Mouse (Mus musculus): ENCODE measurements at regions not wholly inside any gene's neighbourhood (a gene's known extent, or its start where the extent isn't known, plus 50 kb on each side); places are given as distances from the start of the nearest gene placed in this dataset.

DNA sequence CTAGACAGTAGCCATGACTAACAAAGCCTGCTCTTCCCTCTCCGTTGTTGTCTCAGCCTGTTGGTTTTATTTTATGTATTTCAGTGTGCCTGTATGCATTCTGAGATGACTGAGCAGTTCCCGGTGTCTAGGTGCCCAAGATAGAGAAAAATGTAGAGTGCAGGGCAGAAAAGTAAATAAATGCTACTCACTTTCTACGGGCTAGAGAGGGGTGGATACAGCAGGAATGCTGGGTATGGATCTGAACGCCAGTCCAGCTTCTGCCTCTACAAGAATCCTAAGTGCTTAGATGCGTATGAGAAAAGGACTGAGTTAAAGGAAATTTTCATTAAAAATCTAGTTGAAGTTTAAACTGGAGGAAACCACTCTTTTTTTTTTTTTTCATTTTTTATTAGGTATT, 149.4 kb upstream of the Tbx20 start:
- Histone ChIP-seq H3K4me2 (ENCODE audit: low read depth, low read length) (no peak overlapping the region), H3K9ac (ENCODE audit: low read depth, low read length) (no peak overlapping the region), H3K36me3 (ENCODE audit: control insufficient read depth, insufficient read depth, low read length) (no peaks in the 10 kb centered on the region), H3K27me3 (replicated peaks; ENCODE audit: control insufficient read depth, insufficient read depth, low read length) (no peaks in the 10 kb centered on the region), H3K4me1 (ENCODE audit: control insufficient read depth, insufficient read depth, low read length) (no peaks in the 10 kb centered on the region), H3K27ac (ENCODE audit: low read length) (no peak overlapping the region), H3K9me3 (ENCODE audit: control insufficient read depth, low read length) (no peaks in the 10 kb centered on the region), H3K4me3 (ENCODE audit: low read length) (no peak overlapping the region)
- ATAC-seq = no peak
- WGBS = 80% methylated on average over 5 of the region's 5 CpGs

GRCm38 (mm10) chr9:24937731-24938130, 151.5 kb upstream of the Gm10181 start:
- ATAC-seq = no peak
- no peak overlapping the region for H3K4me3 ChIP-seq (ENCODE audit: low read length)
- H3K36me3 ChIP-seq (ENCODE audit: control insufficient read depth, insufficient read depth, low read length) = no peaks in the 10 kb centered on the region
- H3K9ac ChIP-seq (ENCODE audit: low read depth, low read length) = no peak overlapping the region
- no peak overlapping the region for H3K4me2 ChIP-seq (ENCODE audit: low read depth, low read length)
- whole genome bisulfite sequencing = 61% methylated on average over 3 of the region's 3 CpGs
- no peak overlapping the region for H3K27ac ChIP-seq (ENCODE audit: low read length)
- H3K4me1 ChIP-seq (ENCODE audit: control insufficient read depth, insufficient read depth, low read length) = no peaks in the 10 kb centered on the region
- H3K27me3 ChIP-seq (replicated peaks; ENCODE audit: control insufficient read depth, insufficient read depth, low read length) = no peaks in the 10 kb centered on the region
- no peaks in the 10 kb centered on the region for H3K9me3 ChIP-seq (ENCODE audit: control insufficient read depth, low read length)

DNA sequence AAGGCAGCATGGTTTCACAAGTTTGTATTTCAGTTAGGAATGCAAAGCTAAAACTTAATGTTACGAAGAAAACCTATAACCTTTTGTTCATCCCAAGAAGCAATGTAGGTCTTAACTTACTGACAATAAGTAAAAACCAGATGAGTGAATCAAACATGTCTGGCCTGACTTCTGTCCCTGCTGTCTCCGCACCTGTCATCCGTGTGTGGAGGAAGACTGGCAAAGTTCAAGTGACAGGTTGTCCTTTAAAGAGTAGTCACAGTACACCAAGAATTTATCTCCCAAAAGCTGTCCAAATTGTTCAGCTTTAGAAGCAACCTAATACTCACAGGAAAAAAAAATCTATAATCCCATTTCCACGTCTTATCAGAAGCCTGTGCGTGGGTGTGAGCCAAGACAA, 146.3 kb upstream of the Gm10181 start:
- WGBS = 73% methylated on average over 5 of the region's 5 CpGs
- Histone ChIP-seq H3K9ac (ENCODE audit: low read depth, low read length) (no peak overlapping the region), H3K4me1 (ENCODE audit: control insufficient read depth, insufficient read depth, low read length) (0 out of 2 replicates have a peak, but pooled peaks cover 5% of the 10 kb centered on the region), H3K4me3 (ENCODE audit: low read length) (no peak overlapping the region), H3K36me3 (ENCODE audit: control insufficient read depth, insufficient read depth, low read length) (no peaks in the 10 kb centered on the region), H3K4me2 (ENCODE audit: low read depth, low read length) (no peak overlapping the region), H3K9me3 (ENCODE audit: control insufficient read depth, low read length) (no peaks in the 10 kb centered on the region), H3K27me3 (replicated peaks; ENCODE audit: control insufficient read depth, insufficient read depth, low read length) (no peaks in the 10 kb centered on the region), H3K27ac (ENCODE audit: low read length) (no peak overlapping the region)
- ATAC-seq = no peak

GRCm38 (mm10) chr9:24943830-24944229, 145.4 kb upstream of the Gm10181 start:
- no peak overlapping the region for H3K27ac ChIP-seq (ENCODE audit: low read length)
- H3K36me3 ChIP-seq (ENCODE audit: control insufficient read depth, insufficient read depth, low read length) = no peaks in the 10 kb centered on the region
- no peak overlapping the region for H3K4me2 ChIP-seq (ENCODE audit: low read depth, low read length)
- no peak overlapping the region for H3K9ac ChIP-seq (ENCODE audit: low read depth, low read length)
- 0 out of 2 replicates have a peak, but pooled peaks cover 5% of the 10 kb centered on the region for H3K4me1 ChIP-seq (ENCODE audit: control insufficient read depth, insufficient read depth, low read length)
- whole genome bisulfite sequencing = 25% methylated on average over 6 of the region's 6 CpGs
- no peaks in the 10 kb centered on the region for H3K9me3 ChIP-seq (ENCODE audit: control insufficient read depth, low read length)
- no peak overlapping the region for H3K4me3 ChIP-seq (ENCODE audit: low read length)
- H3K27me3 ChIP-seq (replicated peaks; ENCODE audit: control insufficient read depth, insufficient read depth, low read length) = no peaks in the 10 kb centered on the region
- peak; percentile 60 for ATAC-seq

DNA sequence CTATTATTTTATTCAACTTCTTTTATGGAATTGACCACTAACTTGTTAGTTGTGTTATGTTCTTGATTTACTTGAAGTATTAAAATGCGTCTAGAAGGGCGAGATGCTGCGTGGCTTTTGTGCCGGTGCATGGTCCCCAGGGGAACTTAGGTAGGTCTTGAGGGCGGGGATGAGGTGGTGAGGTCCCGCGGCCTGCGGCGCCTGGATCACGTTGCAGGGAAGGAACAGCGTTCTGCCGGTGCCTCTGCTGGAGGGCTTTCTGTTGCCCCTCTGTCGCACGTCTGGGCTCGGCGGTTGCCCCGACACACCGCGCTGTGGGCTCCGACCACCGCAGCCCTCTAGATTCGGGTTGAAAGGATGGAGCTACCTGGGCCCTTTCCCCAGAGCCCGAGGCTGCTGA, 136.7 kb upstream of the Gm10181 start:
- ATAC-seq = no peak
- H3K4me1 ChIP-seq (ENCODE audit: control insufficient read depth, insufficient read depth, low read length) = no peaks in the 10 kb centered on the region
- no peaks in the 10 kb centered on the region for H3K9me3 ChIP-seq (ENCODE audit: control insufficient read depth, low read length)
- no peak overlapping the region for H3K9ac ChIP-seq (ENCODE audit: low read depth, low read length)
- 33% methylated on average over 23 of the region's 23 CpGs for WGBS
- no peaks in the 10 kb centered on the region for H3K27me3 ChIP-seq (replicated peaks; ENCODE audit: control insufficient read depth, insufficient read depth, low read length)
- H3K36me3 ChIP-seq (ENCODE audit: control insufficient read depth, insufficient read depth, low read length) = no peaks in the 10 kb centered on the region
- no peak overlapping the region for H3K4me3 ChIP-seq (ENCODE audit: low read length)
- H3K4me2 ChIP-seq (ENCODE audit: low read depth, low read length) = no peak overlapping the region
- H3K27ac ChIP-seq (ENCODE audit: low read length) = no peak overlapping the region

DNA sequence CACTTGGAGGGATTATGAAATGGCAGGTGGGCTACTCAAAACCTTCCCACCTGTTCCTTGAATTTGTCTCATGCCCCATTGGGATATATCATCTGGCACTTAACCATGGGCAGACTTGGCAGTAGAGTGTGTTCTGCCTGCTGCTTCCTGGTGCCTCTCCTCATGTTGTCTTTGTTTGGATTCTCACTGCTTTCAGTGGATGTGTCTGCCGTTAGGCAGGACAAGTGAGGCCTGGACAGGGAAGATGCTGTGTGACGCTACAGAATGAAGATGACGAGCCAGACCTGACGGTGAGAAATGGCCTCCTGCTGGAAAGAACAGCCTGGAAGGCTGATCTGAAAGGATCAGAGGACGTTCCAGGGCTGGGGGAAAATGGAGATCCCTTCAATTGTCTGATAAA, 133.6 kb upstream of the Gm10181 start:
- no peaks in the 10 kb centered on the region for H3K4me1 ChIP-seq (ENCODE audit: control insufficient read depth, insufficient read depth, low read length)
- 69% methylated on average over 5 of the region's 5 CpGs for WGBS
- no peak overlapping the region for H3K4me3 ChIP-seq (ENCODE audit: low read length)
- H3K4me2 ChIP-seq (ENCODE audit: low read depth, low read length) = no peak overlapping the region
- no peak overlapping the region for H3K27ac ChIP-seq (ENCODE audit: low read length)
- H3K36me3 ChIP-seq (ENCODE audit: control insufficient read depth, insufficient read depth, low read length) = no peaks in the 10 kb centered on the region
- H3K9ac ChIP-seq (ENCODE audit: low read depth, low read length) = no peak overlapping the region
- H3K27me3 ChIP-seq (replicated peaks; ENCODE audit: control insufficient read depth, insufficient read depth, low read length) = no peaks in the 10 kb centered on the region
- H3K9me3 ChIP-seq (ENCODE audit: control insufficient read depth, low read length) = no peaks in the 10 kb centered on the region
- ATAC-seq = no peak

DNA sequence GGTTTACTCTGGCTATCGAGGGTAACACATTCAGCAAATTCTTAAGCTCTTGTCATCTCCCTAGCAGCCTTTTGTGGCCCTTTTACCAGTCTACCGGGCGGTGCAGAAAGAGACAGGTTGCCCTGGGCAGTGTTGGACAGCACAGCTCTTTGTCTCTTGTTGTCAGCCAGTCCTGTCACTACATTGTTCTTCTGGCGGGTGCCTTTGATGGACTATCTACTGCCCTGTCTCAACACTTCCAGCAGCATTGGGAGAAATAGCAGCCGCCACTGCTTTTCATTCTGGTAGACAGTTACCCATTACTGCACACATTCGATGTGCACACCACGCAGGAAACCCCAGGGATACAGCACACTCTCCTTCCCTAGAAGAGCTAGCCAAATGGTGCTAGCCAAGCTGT, 132.7 kb upstream of the Gm10181 start:
- no peaks in the 10 kb centered on the region for H3K36me3 ChIP-seq (ENCODE audit: control insufficient read depth, insufficient read depth, low read length)
- H3K9ac ChIP-seq (ENCODE audit: low read depth, low read length) = no peak overlapping the region
- H3K4me1 ChIP-seq (ENCODE audit: control insufficient read depth, insufficient read depth, low read length) = no peaks in the 10 kb centered on the region
- H3K27ac ChIP-seq (ENCODE audit: low read length) = no peak overlapping the region
- H3K4me3 ChIP-seq (ENCODE audit: low read length) = no peak overlapping the region
- H3K27me3 ChIP-seq (replicated peaks; ENCODE audit: control insufficient read depth, insufficient read depth, low read length) = no peaks in the 10 kb centered on the region
- 70% methylated on average over 7 of the region's 7 CpGs for WGBS
- H3K9me3 ChIP-seq (ENCODE audit: control insufficient read depth, low read length) = no peaks in the 10 kb centered on the region
- H3K4me2 ChIP-seq (ENCODE audit: low read depth, low read length) = no peak overlapping the region
- no peak for ATAC-seq

DNA sequence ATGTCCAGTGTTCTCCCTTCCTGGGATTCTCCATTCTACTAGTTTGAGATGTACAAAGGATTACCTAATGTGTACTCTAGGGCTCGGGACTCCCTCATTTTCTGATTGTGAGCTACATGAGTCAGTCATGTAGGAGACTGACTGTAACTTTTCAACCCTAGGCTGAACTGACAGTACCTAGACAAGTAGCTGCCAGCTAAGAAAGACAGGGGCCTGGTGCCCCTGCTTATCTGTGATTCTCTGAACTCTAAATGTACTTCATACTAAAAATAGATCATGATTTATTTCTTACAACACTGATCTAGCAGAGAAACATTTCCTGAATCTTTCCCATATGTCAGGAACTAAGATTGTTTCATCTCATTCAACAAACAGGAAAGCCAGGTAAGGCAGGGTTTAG, 125.9 kb upstream of the Gm10181 start:
- Histone ChIP-seq H3K9me3 (ENCODE audit: control insufficient read depth, low read length) (no peaks in the 10 kb centered on the region), H3K4me3 (ENCODE audit: low read length) (no peak overlapping the region), H3K27me3 (replicated peaks; ENCODE audit: control insufficient read depth, insufficient read depth, low read length) (no peaks in the 10 kb centered on the region), H3K4me1 (ENCODE audit: control insufficient read depth, insufficient read depth, low read length) (no peaks in the 10 kb centered on the region), H3K9ac (ENCODE audit: low read depth, low read length) (no peak overlapping the region), H3K27ac (ENCODE audit: low read length) (no peak overlapping the region), H3K36me3 (ENCODE audit: control insufficient read depth, insufficient read depth, low read length) (no peaks in the 10 kb centered on the region), H3K4me2 (ENCODE audit: low read depth, low read length) (no peak overlapping the region)
- ATAC-seq = no peak
- WGBS = 64% methylated on average over 1 of the region's 1 CpGs

DNA sequence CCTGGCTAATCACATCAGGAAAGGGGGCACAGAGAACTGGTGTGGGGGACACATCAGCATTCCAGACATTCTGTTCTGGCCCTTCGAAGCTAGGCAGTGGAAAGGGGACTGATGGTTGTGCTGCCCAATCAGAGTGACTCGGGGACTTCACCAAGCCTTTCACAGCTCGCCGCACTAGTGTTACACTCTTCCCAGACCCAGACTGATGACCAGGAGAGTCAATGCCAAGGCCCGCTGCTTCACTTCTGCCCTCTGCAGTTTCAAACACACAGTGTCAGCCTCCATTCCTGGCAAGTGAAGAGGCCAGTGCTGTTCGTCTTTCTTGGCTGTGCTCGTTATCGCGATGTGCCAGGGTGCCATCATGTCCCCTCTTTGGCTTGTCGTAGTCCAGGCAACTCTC, 121.7 kb upstream of the Gm10181 start:
- no peaks in the 10 kb centered on the region for H3K36me3 ChIP-seq (ENCODE audit: control insufficient read depth, insufficient read depth, low read length)
- no peaks in the 10 kb centered on the region for H3K4me1 ChIP-seq (ENCODE audit: control insufficient read depth, insufficient read depth, low read length)
- ATAC-seq = no peak; the same call in 1 of the 2 replicates
- H3K4me3 ChIP-seq (ENCODE audit: low read length) = no peak overlapping the region
- H3K9ac ChIP-seq (ENCODE audit: low read depth, low read length) = no peak overlapping the region
- H3K9me3 ChIP-seq (ENCODE audit: control insufficient read depth, low read length) = no peaks in the 10 kb centered on the region
- H3K4me2 ChIP-seq (ENCODE audit: low read depth, low read length) = no peak overlapping the region
- no peak overlapping the region for H3K27ac ChIP-seq (ENCODE audit: low read length)
- no peaks in the 10 kb centered on the region for H3K27me3 ChIP-seq (replicated peaks; ENCODE audit: control insufficient read depth, insufficient read depth, low read length)
- WGBS = 70% methylated on average over 10 of the region's 10 CpGs

- Histone ChIP-seq H3K4me3 (ENCODE audit: low read length) (no peak overlapping the region), H3K4me1 (ENCODE audit: control insufficient read depth, insufficient read depth, low read length) (peaks cover 5% of the 10 kb centered on the region), H3K27me3 (replicated peaks; ENCODE audit: control insufficient read depth, insufficient read depth, low read length) (no peaks in the 10 kb centered on the region), H3K4me2 (ENCODE audit: low read depth, low read length) (peak overlapping the region; percentile 26), H3K36me3 (ENCODE audit: control insufficient read depth, insufficient read depth, low read length) (no peaks in the 10 kb centered on the region), H3K9ac (ENCODE audit: low read depth, low read length) (no peak overlapping the region), H3K9me3 (ENCODE audit: control insufficient read depth, low read length) (no peaks in the 10 kb centered on the region), H3K27ac (ENCODE audit: low read length) (no peak overlapping the region)
- WGBS = 9% methylated on average over 19 of the region's 19 CpGs
- peak; percentile 71 for ATAC-seq
These were observed 115.0 kb upstream of the Gm10181 start for GRCm38 (mm10) chr9:24974021-24974741.

Data from intestine, embryonic 16.5 days (tissue).